Mouse (Mus musculus): Measurements from ENCODE around the gene Muc3a. TPM values are rescaled to one million over a fixed set of nuclear protein-coding genes. Genes with fewer than 3 reads are reported as not detected.

The Muc3a gene
- polyA plus RNA-seq (2016; fragmentation: Nextera tagmentation; extraction: Ambion mirVana) = 0.13 TPM in 1 of 2 replicates, not detected in the other

- Histone ChIP-seq H3K4me3 (no peak within 1 kb of the TSS), H3K4me1 (replicated peaks) (peaks cover 5% of the 10 kb centered on the region; the same call in 1 of the 2 replicates), H3K9me3 (no peaks in the 10 kb centered on the region), H3K36me3 (no peaks in the 10 kb centered on the region), H3K27me3 (ENCODE audit: insufficient read depth, poor library complexity, severe bottlenecking) (no peaks in the 10 kb centered on the region), H3K27ac (no peak within 1 kb of the TSS)
- whole genome bisulfite sequencing = 73% methylated on average over 2 of the region's 2 CpGs
- no peak for DNase-seq (ENCODE audit: low spot score)
Measured at GRCm38 (mm10) chr5:137212289-137212688, at the start of gene Muc3a. Muc3a (minus strand) TSS chr5:137212389.

- Histone ChIP-seq H3K27me3 (ENCODE audit: insufficient read depth, poor library complexity, severe bottlenecking) (no peaks in the 10 kb centered on the region), H3K4me3 (no peak overlapping the region), H3K27ac (no peak overlapping the region), H3K36me3 (no peaks in the 10 kb centered on the region), H3K9me3 (no peaks in the 10 kb centered on the region), H3K4me1 (replicated peaks) (peaks cover 5% of the 10 kb centered on the region; the same call in 1 of the 2 replicates)
- no peak for DNase-seq (ENCODE audit: low spot score)
- 24% methylated on average over 17 of the region's 17 CpGs for WGBS
Measured at GRCm38 (mm10) chr5:137211114-137211829, 917 bp downstream of the Muc3a start.

- H3K9me3 ChIP-seq = no peaks in the 10 kb centered on the region
- H3K4me1 ChIP-seq (replicated peaks) = peaks cover 5% of the 10 kb centered on the region; the same call in 1 of the 2 replicates
- no peak overlapping the region for H3K27ac ChIP-seq
- no peaks in the 10 kb centered on the region for H3K27me3 ChIP-seq (ENCODE audit: insufficient read depth, poor library complexity, severe bottlenecking)
- DNase-seq (ENCODE audit: low spot score) = no peak
- WGBS = 70% methylated on average over 8 of the region's 8 CpGs
- no peaks in the 10 kb centered on the region for H3K36me3 ChIP-seq
- H3K4me3 ChIP-seq = no peak overlapping the region
Measured at GRCm38 (mm10) chr5:137210689-137211088, 1.5 kb downstream of the Muc3a start.

- Histone ChIP-seq H3K27me3 (ENCODE audit: insufficient read depth, poor library complexity, severe bottlenecking) (no peaks in the 10 kb centered on the region), H3K4me3 (no peak overlapping the region), H3K9me3 (no peaks in the 10 kb centered on the region), H3K27ac (no peak overlapping the region), H3K36me3 (no peaks in the 10 kb centered on the region), H3K4me1 (replicated peaks) (no peaks in the 10 kb centered on the region)
- 80% methylated on average over 3 of the region's 3 CpGs for WGBS
- no peak for DNase-seq (ENCODE audit: low spot score)
Measured at GRCm38 (mm10) chr5:137205301-137205700, 6.9 kb downstream of the Muc3a start.

- 83% methylated on average over 8 of the region's 8 CpGs for WGBS
- no peak overlapping the region for H3K4me3 ChIP-seq
- H3K4me1 ChIP-seq (replicated peaks) = 0 out of 2 replicates have a peak, but pooled peaks cover under 1% of the 10 kb centered on the region
- peaks cover 12% of the 10 kb centered on the region for H3K27me3 ChIP-seq (ENCODE audit: insufficient read depth, poor library complexity, severe bottlenecking)
- H3K27ac ChIP-seq = no peak overlapping the region
- no peaks in the 10 kb centered on the region for H3K36me3 ChIP-seq
- H3K9me3 ChIP-seq = no peaks in the 10 kb centered on the region
- no peak for DNase-seq (ENCODE audit: low spot score)
Measured at GRCm38 (mm10) chr5:137194488-137195120, 17.6 kb downstream of the Muc3a start.

GRCm38 (mm10) chr5:137193279-137193952 is 18.8 kb downstream of the Muc3a start:
- 78% methylated on average over 8 of the region's 8 CpGs for WGBS
- Histone ChIP-seq H3K27me3 (ENCODE audit: insufficient read depth, poor library complexity, severe bottlenecking) (peaks cover 19% of the 10 kb centered on the region), H3K36me3 (no peaks in the 10 kb centered on the region), H3K4me3 (no peak overlapping the region), H3K9me3 (no peaks in the 10 kb centered on the region), H3K27ac (no peak overlapping the region), H3K4me1 (replicated peaks) (0 out of 2 replicates have a peak, but pooled peaks cover 5% of the 10 kb centered on the region)
- DNase-seq (ENCODE audit: low spot score) = no peak

GRCm38 (mm10) chr5:137189326-137189725 is 22.9 kb downstream of the Muc3a start:
- Histone ChIP-seq H3K4me1 (replicated peaks) (0 out of 2 replicates have a peak, but pooled peaks cover 5% of the 10 kb centered on the region), H3K4me3 (peak overlapping the region; percentile 59), H3K27me3 (ENCODE audit: insufficient read depth, poor library complexity, severe bottlenecking) (peaks cover 21% of the 10 kb centered on the region), H3K9me3 (no peaks in the 10 kb centered on the region), H3K27ac (peak overlapping the region; percentile 82), H3K36me3 (no peaks in the 10 kb centered on the region)
- WGBS = 5% methylated on average over 34 of the region's 34 CpGs
- peak; percentile 46 for DNase-seq (ENCODE audit: low spot score)

GRCm38 (mm10) chr5:137185362-137185761 is 26.8 kb downstream of the Muc3a start:
- DNase-seq (ENCODE audit: low spot score) = no peak
- Histone ChIP-seq H3K9me3 (no peaks in the 10 kb centered on the region), H3K4me3 (no peak overlapping the region), H3K36me3 (no peaks in the 10 kb centered on the region), H3K27ac (no peak overlapping the region), H3K27me3 (ENCODE audit: insufficient read depth, poor library complexity, severe bottlenecking) (peaks cover 16% of the 10 kb centered on the region), H3K4me1 (replicated peaks) (0 out of 2 replicates have a peak, but pooled peaks cover 5% of the 10 kb centered on the region)
- 92% methylated on average over 8 of the region's 8 CpGs for WGBS

GRCm38 (mm10) chr5:137179646-137180374 is 32.4 kb downstream of the Muc3a start:
- Histone ChIP-seq H3K27me3 (ENCODE audit: insufficient read depth, poor library complexity, severe bottlenecking) (no peaks in the 10 kb centered on the region), H3K9me3 (no peaks in the 10 kb centered on the region), H3K4me1 (replicated peaks) (no peaks in the 10 kb centered on the region), H3K36me3 (no peaks in the 10 kb centered on the region), H3K4me3 (no peak overlapping the region), H3K27ac (no peak overlapping the region)
- no peak for DNase-seq (ENCODE audit: low spot score)
- 79% methylated on average over 8 of the region's 8 CpGs for WGBS

- Histone ChIP-seq H3K36me3 (no peaks in the 10 kb centered on the region), H3K4me1 (replicated peaks) (peaks cover 10% of the 10 kb centered on the region), H3K27ac (no peak overlapping the region), H3K9me3 (no peaks in the 10 kb centered on the region), H3K4me3 (no peak overlapping the region), H3K27me3 (ENCODE audit: insufficient read depth, poor library complexity, severe bottlenecking) (no peaks in the 10 kb centered on the region; the same call in 1 of the 2 replicates)
- 86% methylated on average over 6 of the region's 6 CpGs for WGBS
- DNase-seq (ENCODE audit: low spot score) = no peak
Measured at GRCm38 (mm10) chr5:137173967-137174366, 38.2 kb downstream of the Muc3a start.

GRCm38 (mm10) chr5:137172591-137172990 is 39.6 kb downstream of the Muc3a start:
- 3% methylated on average over 1 of the region's 1 CpGs for WGBS
- no peak for DNase-seq (ENCODE audit: low spot score)
- no peaks in the 10 kb centered on the region; the same call in 1 of the 2 replicates for H3K27me3 ChIP-seq (ENCODE audit: insufficient read depth, poor library complexity, severe bottlenecking)
- no peaks in the 10 kb centered on the region for H3K9me3 ChIP-seq
- H3K4me3 ChIP-seq = no peak overlapping the region
- no peaks in the 10 kb centered on the region for H3K36me3 ChIP-seq
- H3K4me1 ChIP-seq (replicated peaks) = peaks cover 10% of the 10 kb centered on the region
- no peak overlapping the region for H3K27ac ChIP-seq

- DNase-seq (ENCODE audit: low spot score) = no peak
- 78% methylated on average over 7 of the region's 7 CpGs for WGBS
- peaks cover 10% of the 10 kb centered on the region for H3K4me1 ChIP-seq (replicated peaks)
- no peak overlapping the region for H3K4me3 ChIP-seq
- no peaks in the 10 kb centered on the region for H3K9me3 ChIP-seq
- H3K36me3 ChIP-seq = no peaks in the 10 kb centered on the region
- no peak overlapping the region for H3K27ac ChIP-seq
- no peaks in the 10 kb centered on the region; the same call in 1 of the 2 replicates for H3K27me3 ChIP-seq (ENCODE audit: insufficient read depth, poor library complexity, severe bottlenecking)
Measured at GRCm38 (mm10) chr5:137171478-137171877, 40.7 kb downstream of the Muc3a start.
